In the genomic region with DNA sequence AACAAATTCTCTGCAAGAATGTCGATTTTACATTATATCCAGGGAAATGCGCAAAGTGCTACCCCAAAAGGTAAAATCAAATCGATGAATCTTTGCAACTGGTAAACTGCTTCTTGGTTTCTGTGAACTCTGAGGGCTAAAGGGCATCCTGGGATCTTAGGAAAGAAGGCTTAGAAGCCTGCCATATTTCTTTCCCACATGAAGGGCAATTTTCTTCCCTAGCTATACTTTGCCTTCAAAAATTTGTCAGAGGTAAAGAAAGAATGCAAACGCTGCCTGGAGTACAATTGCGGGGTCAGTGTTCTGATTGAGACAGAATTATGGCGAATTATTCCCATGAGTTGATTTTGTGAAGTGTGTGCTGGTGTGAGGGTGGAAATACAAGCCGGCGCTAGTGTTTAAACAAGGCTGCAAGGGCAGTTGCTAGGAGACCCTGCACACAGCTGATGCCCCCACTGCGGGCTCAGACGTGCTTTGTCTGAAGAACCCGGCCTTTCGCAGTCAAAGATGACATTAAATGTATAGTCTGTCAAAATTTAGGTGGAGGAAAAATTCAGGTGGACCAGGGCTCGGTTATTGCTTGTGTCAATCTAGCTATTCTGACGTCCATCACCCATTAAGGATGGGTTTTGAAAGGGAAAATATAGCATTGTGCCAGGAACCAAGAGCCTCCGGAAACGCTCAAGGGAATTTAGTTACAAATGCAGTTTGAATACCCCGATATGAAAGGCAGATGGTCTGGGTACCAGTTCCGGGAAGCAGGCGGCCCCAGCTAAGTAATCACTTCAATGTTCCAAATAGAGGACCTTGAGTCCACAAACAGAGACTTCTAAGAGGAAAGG, we compare ENCODE assay signal across 8 mouse cellular contexts. TPM values are rescaled to one million over a fixed set of nuclear protein-coding genes. Genes with fewer than 3 reads are reported as not detected.
A peak's percentile ranks its signal among the peaks of the same experiment; 100 is the strongest.
DNase-seq lines count a peak whose midpoint lies in the region; ATAC-seq and TF ChIP-seq lines count a peak whose summit lies in the region.

A gene (plus strand): TSS at position 51 of the 842 bp plus-strand sequence.

- no peak for TF ChIP-seq EP300 in heart, adult 2 months (IDR thresholded peaks at IDR 0.05; ENCODE audit: insufficient read depth, low read depth, low read length)

- H3K36me3 ChIP-seq in heart, adult 2 months (ENCODE audit: control insufficient read depth, insufficient read depth, low read length), result no peaks in the 10 kb centered on the region; the same call in 1 of the 2 replicates
- H3K36me3 ChIP-seq in forebrain, embryonic 16.5 days (ENCODE audit: control insufficient read depth, insufficient read depth), result no peaks in the 10 kb centered on the region
- no peaks in the 10 kb centered on the region for H3K36me3 ChIP-seq in liver, embryonic 16.5 days (ENCODE audit: control insufficient read depth, insufficient read depth)
- no peaks in the 10 kb centered on the region for H3K36me3 ChIP-seq in stomach, embryonic 14.5 days (ENCODE audit: control insufficient read depth, insufficient read depth, low read length)

- H3K27me3 ChIP-seq in heart, adult 2 months (ENCODE audit: control insufficient read depth, insufficient read depth, low read length), result no peaks in the 10 kb centered on the region
- H3K27me3 ChIP-seq in forebrain, embryonic 16.5 days (replicated peaks; ENCODE audit: control insufficient read depth, insufficient read depth, low read length), result no peaks in the 10 kb centered on the region
- H3K27me3 ChIP-seq in liver, embryonic 16.5 days (ENCODE audit: control insufficient read depth, insufficient read depth, low read depth, low read length), result peaks cover 16% of the 10 kb centered on the region
- H3K27me3 ChIP-seq in stomach, embryonic 14.5 days (ENCODE audit: control insufficient read depth, insufficient read depth, low read length), result no peaks in the 10 kb centered on the region

- no peak for DNase-seq in heart, adult 2 months
- DNase-seq in heart, postnatal 10 days, result no peak
- no peak for DNase-seq in c-Kit-positive CD71-positive TER-119-positive erythroid progenitor cells, embryonic 14.5 days (ENCODE audit: low spot score)

- H3K9ac ChIP-seq in heart, adult 2 months (ENCODE audit: low read depth, low read length), result peak within 1 kb of the TSS; percentile 52; the same call in 1 of the 2 replicates
- H3K9ac ChIP-seq in forebrain, embryonic 16.5 days (replicated peaks; ENCODE audit: low read depth, low read length), result peak within 1 kb of the TSS; percentile 52
- peak within 1 kb of the TSS; percentile 8; the same call in 1 of the 2 replicates for H3K9ac ChIP-seq in liver, embryonic 16.5 days (ENCODE audit: low read depth, low read length)
- no peak within 1 kb of the TSS for H3K9ac ChIP-seq in stomach, embryonic 14.5 days (replicated peaks; ENCODE audit: low read depth, low read length)

- intact Hi-C loops in heart, adult 2 months (cut with DNase I), result loop anchor here (5.0 to 10.0 kb wide), 6 partner anchors 86 to 969 kb away; a partner anchor contains a TSS
- intact Hi-C loops in heart, postnatal 10 days (cut with DNase I), result loop anchor here (2.0 to 5.0 kb wide), 5 partner anchors 126 to 971 kb away; a partner anchor contains a TSS

- H3K4me2 ChIP-seq in forebrain, embryonic 16.5 days (ENCODE audit: low read length), result peak within 1 kb of the TSS; percentile 57
- peak within 1 kb of the TSS; percentile 64 for H3K4me2 ChIP-seq in liver, embryonic 16.5 days (ENCODE audit: low read depth, low read length)
- H3K4me2 ChIP-seq in stomach, embryonic 14.5 days (replicated peaks; ENCODE audit: low read depth, low read length), result peak within 1 kb of the TSS; percentile 54

- TF ChIP-seq POLR2A in heart, adult 2 months (IDR thresholded peaks at IDR 0.05; ENCODE audit: insufficient read depth, low read depth, low read length), result no peak
- no peak for TF ChIP-seq POLR2A in bone marrow macrophage, adult 2 months (IDR thresholded peaks at IDR 0.05; ENCODE audit: borderline replicate concordance, low read depth, low read length)

- no peaks in the 10 kb centered on the region; the same call in 1 of the 2 replicates for H3K4me1 ChIP-seq in heart, adult 2 months (ENCODE audit: control insufficient read depth, insufficient read depth, low read length)
- H3K4me1 ChIP-seq in bone marrow macrophage, adult 2 months (ENCODE audit: control insufficient read depth, insufficient read depth, low read length), result peaks cover 7% of the 10 kb centered on the region
- H3K4me1 ChIP-seq in forebrain, embryonic 16.5 days (replicated peaks; ENCODE audit: control insufficient read depth, insufficient read depth, low read length), result peaks cover 44% of the 10 kb centered on the region
- peaks cover 8% of the 10 kb centered on the region for H3K4me1 ChIP-seq in liver, embryonic 16.5 days (ENCODE audit: control insufficient read depth, low read depth, low read length)
- peaks cover 23% of the 10 kb centered on the region for H3K4me1 ChIP-seq in stomach, embryonic 14.5 days (ENCODE audit: control insufficient read depth, insufficient read depth, low read length)

- peak; percentile 29; the same call in 1 of the 2 replicates for ATAC-seq in forebrain, embryonic 16.5 days
- ATAC-seq in liver, embryonic 16.5 days (ENCODE audit: low read depth), result no peak
- no peak for ATAC-seq in stomach, embryonic 14.5 days (ENCODE audit: insufficient number of reproducible peaks, insufficient read depth, low FRiP score, low read depth)
- ATAC-seq in monocyte, adult 5-6 weeks (replicated peaks; ENCODE audit: insufficient number of reproducible peaks, low FRiP score, low TSS enrichment, poor library complexity, severe bottlenecking), result no peak

- WGBS in heart, adult 2 months, result 30% methylated on average over 19 of the region's 19 CpGs
- WGBS in forebrain, embryonic 16.5 days, result 3% methylated on average over 19 of the region's 19 CpGs
- 10% methylated on average over 19 of the region's 19 CpGs for WGBS in liver, embryonic 16.5 days (ENCODE audit: insufficient replicate concordance)
- WGBS in stomach, embryonic 14.5 days, result 9% methylated on average over 19 of the region's 19 CpGs

- peak within 1 kb of the TSS; percentile 44 for H3K4me3 ChIP-seq in heart, adult 2 months
- peak within 1 kb of the TSS; percentile 37 for H3K4me3 ChIP-seq in bone marrow macrophage, adult 2 months (ENCODE audit: insufficient read depth, low read length)
- peak within 1 kb of the TSS; percentile 44 for H3K4me3 ChIP-seq in forebrain, embryonic 16.5 days (replicated peaks; ENCODE audit: low read length)
- peak within 1 kb of the TSS; percentile 47 for H3K4me3 ChIP-seq in liver, embryonic 16.5 days (ENCODE audit: low read depth, low read length)
- H3K4me3 ChIP-seq in stomach, embryonic 14.5 days (ENCODE audit: low read depth, low read length), result peak within 1 kb of the TSS; percentile 24

- no peak within 1 kb of the TSS for H3K27ac ChIP-seq in heart, adult 2 months
- no peak within 1 kb of the TSS for H3K27ac ChIP-seq in bone marrow macrophage, adult 2 months (ENCODE audit: insufficient read depth, low read depth, low read length)
- peak within 1 kb of the TSS; percentile 83 for H3K27ac ChIP-seq in forebrain, embryonic 16.5 days (ENCODE audit: low read length)
- H3K27ac ChIP-seq in liver, embryonic 16.5 days (ENCODE audit: low read length), result no peak within 1 kb of the TSS
- peak within 1 kb of the TSS; percentile 12; the same call in 1 of the 2 replicates for H3K27ac ChIP-seq in stomach, embryonic 14.5 days (ENCODE audit: low read length)

- H3K9me3 ChIP-seq in forebrain, embryonic 16.5 days (ENCODE audit: control insufficient read depth, low read length), result no peaks in the 10 kb centered on the region
- no peaks in the 10 kb centered on the region for H3K9me3 ChIP-seq in liver, embryonic 16.5 days (replicated peaks; ENCODE audit: control insufficient read depth, low read length)
- no peaks in the 10 kb centered on the region for H3K9me3 ChIP-seq in stomach, embryonic 14.5 days (ENCODE audit: control insufficient read depth, low read depth, low read length)

- no peak for TF ChIP-seq CTCF in heart, adult 2 months (IDR thresholded peaks at IDR 0.05)
- TF ChIP-seq CTCF in bone marrow macrophage, adult 2 months (IDR thresholded peaks at IDR 0.05; ENCODE audit: low read depth, low read length), result no peak

- H3K79me2 ChIP-seq in heart, adult 2 months (replicated peaks; ENCODE audit: control insufficient read depth, insufficient read depth, low read length), result no peaks in the 10 kb centered on the region

RNA-seq across cellular contexts. Expression of the gene that starts here (rescaled TPM):
- 1 to 10 TPM; 4.4 to 5.0 TPM for total RNA-seq in heart, adult 2 months (2021)
- 3.1 and 8.1 TPM in 2 replicates for polyA plus RNA-seq in heart, adult 2 months (2012; rRNA removed)
- total RNA-seq in heart, postnatal 10 days (2021), result 10 to 100 TPM in 1 of 2 experiments, 1 to 10 TPM in 1; 6.5 to 11.9 TPM
- polyA plus RNA-seq in bone marrow macrophage, adult 2 months (2012; ENCODE audit: insufficient read depth, insufficient read length, missing spikeins), result 1.1 and 1.4 TPM in 2 replicates
- polyA plus RNA-seq in forebrain, embryonic 16.5 days (2015; fragmentation: Nextera tagmentation; extraction: Ambion mirVana), result 10.8 and 16.4 TPM in 2 replicates
- 3.5 and 3.6 TPM in 2 replicates for polyA plus RNA-seq in liver, embryonic 16.5 days (2015; fragmentation: Nextera tagmentation; extraction: Ambion mirVana)
- 12.4 and 15.8 TPM in 2 replicates for polyA plus RNA-seq in stomach, embryonic 14.5 days (2014; fragmentation: Nextera tagmentation; extraction: Ambion mirVana)
- total RNA-seq in monocyte, adult 5-6 weeks (2017), result not detected in 3 replicates

Comparison
In these comparisons a context has a peak if more than half of its experiments do, and no peak if none do; other contexts are left out.
1. H3K27ac ChIP-seq: peak in forebrain, embryonic 16.5 days (single experiment) and stomach, embryonic 14.5 days (single experiment); none in heart, adult 2 months (single experiment), bone marrow macrophage, adult 2 months (single experiment) and liver, embryonic 16.5 days (single experiment).
2. Peak in every context shown above with its lines, with median percentiles within 50 percentile points of each other: H3K4me3 ChIP-seq and H3K4me2 ChIP-seq.